Mouse (Mus musculus) bone marrow, adult 2 months (tissue): Measurements from ENCODE around the gene Sox5.

ENCODE experiments used
- CTCF ChIP-seq: fragments of 200-500 bp; IDR thresholded peaks from 2 replicates; pipeline ENCODE4 v1.5.1; 2011; ENCODE audit warnings: low read length, control low read depth; ENCODE audit not compliant: control insufficient read depth, insufficient read depth
- POLR2A ChIP-seq: fragments of 200-500 bp; IDR thresholded peaks from 2 replicates; pipeline ENCODE4 v1.6.1; 2011; ENCODE audit warnings: low read depth, mild to moderate bottlenecking, control low read depth, low read length, borderline replicate concordance; ENCODE audit not compliant: control insufficient read depth

GRCm38 (mm10) chr6:144048201-144048924 lies 733.4 kb downstream of the Sox5 start:
- TF ChIP-seq CTCF (no peak), POLR2A (no peak)
